Mouse (Mus musculus) small intestine, adult 2 months (tissue): ENCODE measurements at regions not wholly inside any gene's neighbourhood (a gene's known extent, or its start where the extent isn't known, plus 50 kb on each side); places are given as distances from the start of the nearest gene placed in this dataset.

Experiments used
- CTCF ChIP-seq: fragments of 200-500 bp; IDR thresholded peaks from 2 replicates; pipeline ENCODE4 v1.5.1; 2012; ENCODE audit warnings: low read depth, mild to moderate bottlenecking, control low read depth, inconsistent platforms, low read length, moderate library complexity, mixed read lengths; ENCODE audit not compliant: insufficient replicate concordance, insufficient read length; ENCODE audit errors: extremely low read depth
- POLR2A ChIP-seq: fragments of 200-500 bp; IDR thresholded peaks from 2 replicates; pipeline ENCODE4 v1.6.1; 2012; ENCODE audit warnings: low read depth, mild to moderate bottlenecking, control low read depth, inconsistent platforms, low read length, moderate library complexity

DNA sequence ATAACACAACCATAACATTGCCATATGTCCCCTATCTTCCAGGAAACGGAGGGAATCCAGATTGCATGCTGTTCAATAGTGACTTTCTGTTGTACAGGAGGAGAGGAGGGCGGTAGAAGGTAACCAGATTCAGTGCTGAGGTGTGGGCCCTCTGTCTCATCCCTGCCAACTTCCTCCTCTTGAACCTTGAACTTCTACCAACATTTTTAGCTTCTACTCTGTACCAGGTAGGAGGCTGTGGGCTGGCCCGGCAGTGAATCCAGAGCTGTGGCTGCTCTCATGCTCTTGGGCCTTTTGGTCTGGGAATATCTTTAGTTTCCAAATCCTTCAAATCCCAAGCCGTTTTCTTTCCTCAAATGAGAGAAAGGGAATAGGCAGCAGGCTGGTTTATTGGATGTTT is 450.5 kb downstream of the 1810013L24Rik start:
- TF ChIP-seq CTCF (no peak), POLR2A (no peak)
